Mouse (Mus musculus): ENCODE results near the gene Grin2c. TPM values are rescaled to one million over a fixed set of nuclear protein-coding genes. Genes with fewer than 3 reads are reported as not detected.

Grin2c gene
- polyA plus RNA-seq (2014; fragmentation: Nextera tagmentation; extraction: Ambion mirVana), result not detected in 2 replicates

GRCm38 (mm10) chr11:115267061-115267883 is at the start of gene Grin2c:
Grin2c (minus strand) TSS chr11:115267243.
- Histone ChIP-seq H3K9me3 (ENCODE audit: control insufficient read depth, low read length) (no peaks in the 10 kb centered on the region), H3K4me2 (replicated peaks; ENCODE audit: low read depth, low read length) (peak within 1 kb of the TSS; percentile 46), H3K4me1 (ENCODE audit: control insufficient read depth, insufficient read depth, low read length) (peaks cover 13% of the 10 kb centered on the region; the same call in 1 of the 2 replicates), H3K4me3 (ENCODE audit: low read length) (peak within 1 kb of the TSS; percentile 30), H3K27ac (ENCODE audit: low read depth, low read length) (no peak within 1 kb of the TSS), H3K9ac (ENCODE audit: low read depth, low read length) (peak within 1 kb of the TSS; percentile 38; the same call in 1 of the 2 replicates), H3K27me3 (ENCODE audit: control insufficient read depth, insufficient read depth, low read length) (peaks cover 74% of the 10 kb centered on the region), H3K36me3 (ENCODE audit: control insufficient read depth, insufficient read depth, low read length) (no peaks in the 10 kb centered on the region; the same call in 1 of the 2 replicates)
- ATAC-seq (ENCODE audit: low FRiP score, low TSS enrichment), result no peak
- 8% methylated on average over 28 of the region's 50 CpGs for WGBS

GRCm38 (mm10) chr11:115314249-115314648 is 47.2 kb upstream of the Grin2c start:
- 49% methylated on average over 2 of the region's 2 CpGs for WGBS

GRCm38 (mm10) chr11:115308781-115309180 is 41.7 kb upstream of the Grin2c start:
- H3K9me3 ChIP-seq (ENCODE audit: control insufficient read depth, low read length), result no peaks in the 10 kb centered on the region
- H3K27me3 ChIP-seq (ENCODE audit: control insufficient read depth, insufficient read depth, low read length), result peaks cover 8% of the 10 kb centered on the region; the same call in 1 of the 2 replicates
- no peak for ATAC-seq (ENCODE audit: low FRiP score, low TSS enrichment)
- H3K27ac ChIP-seq (ENCODE audit: low read depth, low read length), result no peak overlapping the region
- H3K9ac ChIP-seq (ENCODE audit: low read depth, low read length), result no peak overlapping the region
- no peaks in the 10 kb centered on the region for H3K36me3 ChIP-seq (ENCODE audit: control insufficient read depth, insufficient read depth, low read length)
- H3K4me2 ChIP-seq (replicated peaks; ENCODE audit: low read depth, low read length), result no peak overlapping the region
- no peak overlapping the region for H3K4me3 ChIP-seq (ENCODE audit: low read length)
- 62% methylated on average over 1 of the region's 1 CpGs for WGBS
- H3K4me1 ChIP-seq (ENCODE audit: control insufficient read depth, insufficient read depth, low read length), result 0 out of 2 replicates have a peak, but pooled peaks cover 7% of the 10 kb centered on the region

More at GRCm38 (mm10) chr11:115314249-115314648, 47.2 kb upstream of the Grin2c start:
- Histone ChIP-seq H3K27me3 (ENCODE audit: control insufficient read depth, insufficient read depth, low read length) (peaks cover 60% of the 10 kb centered on the region), H3K4me3 (ENCODE audit: low read length) (no peak overlapping the region), H3K36me3 (ENCODE audit: control insufficient read depth, insufficient read depth, low read length) (no peaks in the 10 kb centered on the region), H3K4me1 (ENCODE audit: control insufficient read depth, insufficient read depth, low read length) (no peaks in the 10 kb centered on the region), H3K4me2 (replicated peaks; ENCODE audit: low read depth, low read length) (no peak overlapping the region), H3K27ac (ENCODE audit: low read depth, low read length) (no peak overlapping the region), H3K9me3 (ENCODE audit: control insufficient read depth, low read length) (no peaks in the 10 kb centered on the region), H3K9ac (ENCODE audit: low read depth, low read length) (no peak overlapping the region)
- no peak for ATAC-seq (ENCODE audit: low FRiP score, low TSS enrichment)

GRCm38 (mm10) chr11:115306863-115307262 is 39.8 kb upstream of the Grin2c start, which contains the start of gene Otop2:
Otop2 (plus strand) TSS chr11:115307163.
- no peak within 1 kb of the TSS for H3K4me3 ChIP-seq (ENCODE audit: low read length)
- H3K4me1 ChIP-seq (ENCODE audit: control insufficient read depth, insufficient read depth, low read length), result 0 out of 2 replicates have a peak, but pooled peaks cover 7% of the 10 kb centered on the region
- H3K36me3 ChIP-seq (ENCODE audit: control insufficient read depth, insufficient read depth, low read length), result no peaks in the 10 kb centered on the region
- no peaks in the 10 kb centered on the region for H3K9me3 ChIP-seq (ENCODE audit: control insufficient read depth, low read length)
- no peak within 1 kb of the TSS for H3K4me2 ChIP-seq (replicated peaks; ENCODE audit: low read depth, low read length)
- WGBS, result 12% methylated on average over 8 of the region's 8 CpGs
- H3K27ac ChIP-seq (ENCODE audit: low read depth, low read length), result no peak within 1 kb of the TSS
- 0 out of 2 replicates have a peak, but pooled peaks have one; percentile 24 for ATAC-seq (ENCODE audit: low FRiP score, low TSS enrichment)
- H3K9ac ChIP-seq (ENCODE audit: low read depth, low read length), result no peak within 1 kb of the TSS
- no peaks in the 10 kb centered on the region for H3K27me3 ChIP-seq (ENCODE audit: control insufficient read depth, insufficient read depth, low read length)

GRCm38 (mm10) chr11:115303167-115303566 is 36.1 kb upstream of the Grin2c start:
- ATAC-seq (ENCODE audit: low FRiP score, low TSS enrichment), result no peak
- Histone ChIP-seq H3K27me3 (ENCODE audit: control insufficient read depth, insufficient read depth, low read length) (peaks cover 2% of the 10 kb centered on the region; the same call in 1 of the 2 replicates), H3K4me1 (ENCODE audit: control insufficient read depth, insufficient read depth, low read length) (0 out of 2 replicates have a peak, but pooled peaks cover 7% of the 10 kb centered on the region), H3K4me2 (replicated peaks; ENCODE audit: low read depth, low read length) (no peak overlapping the region), H3K9me3 (ENCODE audit: control insufficient read depth, low read length) (no peaks in the 10 kb centered on the region), H3K9ac (ENCODE audit: low read depth, low read length) (no peak overlapping the region), H3K27ac (ENCODE audit: low read depth, low read length) (no peak overlapping the region), H3K4me3 (ENCODE audit: low read length) (no peak overlapping the region), H3K36me3 (ENCODE audit: control insufficient read depth, insufficient read depth, low read length) (no peaks in the 10 kb centered on the region)
- 59% methylated on average over 8 of the region's 8 CpGs for WGBS

GRCm38 (mm10) chr11:115301351-115301750 is 34.3 kb upstream of the Grin2c start:
- WGBS, result 94% methylated on average over 2 of the region's 2 CpGs
- H3K4me2 ChIP-seq (replicated peaks; ENCODE audit: low read depth, low read length), result no peak overlapping the region
- no peaks in the 10 kb centered on the region for H3K36me3 ChIP-seq (ENCODE audit: control insufficient read depth, insufficient read depth, low read length)
- peaks cover 18% of the 10 kb centered on the region for H3K27me3 ChIP-seq (ENCODE audit: control insufficient read depth, insufficient read depth, low read length)
- no peaks in the 10 kb centered on the region for H3K9me3 ChIP-seq (ENCODE audit: control insufficient read depth, low read length)
- no peak for ATAC-seq (ENCODE audit: low FRiP score, low TSS enrichment)
- H3K4me1 ChIP-seq (ENCODE audit: control insufficient read depth, insufficient read depth, low read length), result no peaks in the 10 kb centered on the region
- H3K9ac ChIP-seq (ENCODE audit: low read depth, low read length), result no peak overlapping the region
- H3K27ac ChIP-seq (ENCODE audit: low read depth, low read length), result no peak overlapping the region
- no peak overlapping the region for H3K4me3 ChIP-seq (ENCODE audit: low read length)

GRCm38 (mm10) chr11:115300745-115301144 is 33.7 kb upstream of the Grin2c start:
- H3K27me3 ChIP-seq (ENCODE audit: control insufficient read depth, insufficient read depth, low read length), result peaks cover 18% of the 10 kb centered on the region
- 85% methylated on average over 4 of the region's 4 CpGs for WGBS
- ATAC-seq (ENCODE audit: low FRiP score, low TSS enrichment), result no peak

GRCm38 (mm10) chr11:115298160-115298559 is 31.1 kb upstream of the Grin2c start:
- no peak overlapping the region for H3K27ac ChIP-seq (ENCODE audit: low read depth, low read length)
- H3K27me3 ChIP-seq (ENCODE audit: control insufficient read depth, insufficient read depth, low read length), result peaks cover 18% of the 10 kb centered on the region
- no peaks in the 10 kb centered on the region for H3K36me3 ChIP-seq (ENCODE audit: control insufficient read depth, insufficient read depth, low read length)
- 63% methylated on average over 8 of the region's 8 CpGs for WGBS
- H3K4me3 ChIP-seq (ENCODE audit: low read length), result no peak overlapping the region
- no peak for ATAC-seq (ENCODE audit: low FRiP score, low TSS enrichment)
- H3K4me2 ChIP-seq (replicated peaks; ENCODE audit: low read depth, low read length), result no peak overlapping the region
- no peaks in the 10 kb centered on the region for H3K4me1 ChIP-seq (ENCODE audit: control insufficient read depth, insufficient read depth, low read length)
- no peak overlapping the region for H3K9ac ChIP-seq (ENCODE audit: low read depth, low read length)
- H3K9me3 ChIP-seq (ENCODE audit: control insufficient read depth, low read length), result no peaks in the 10 kb centered on the region

More at GRCm38 (mm10) chr11:115300745-115301144, 33.7 kb upstream of the Grin2c start:
- H3K4me1 ChIP-seq (ENCODE audit: control insufficient read depth, insufficient read depth, low read length), result no peaks in the 10 kb centered on the region
- no peak overlapping the region for H3K27ac ChIP-seq (ENCODE audit: low read depth, low read length)
- no peak overlapping the region for H3K9ac ChIP-seq (ENCODE audit: low read depth, low read length)
- H3K36me3 ChIP-seq (ENCODE audit: control insufficient read depth, insufficient read depth, low read length), result no peaks in the 10 kb centered on the region
- no peaks in the 10 kb centered on the region for H3K9me3 ChIP-seq (ENCODE audit: control insufficient read depth, low read length)
- H3K4me2 ChIP-seq (replicated peaks; ENCODE audit: low read depth, low read length), result no peak overlapping the region
- H3K4me3 ChIP-seq (ENCODE audit: low read length), result no peak overlapping the region
